Mouse (Mus musculus): Measurements from ENCODE around the gene Akap11.

DNA sequence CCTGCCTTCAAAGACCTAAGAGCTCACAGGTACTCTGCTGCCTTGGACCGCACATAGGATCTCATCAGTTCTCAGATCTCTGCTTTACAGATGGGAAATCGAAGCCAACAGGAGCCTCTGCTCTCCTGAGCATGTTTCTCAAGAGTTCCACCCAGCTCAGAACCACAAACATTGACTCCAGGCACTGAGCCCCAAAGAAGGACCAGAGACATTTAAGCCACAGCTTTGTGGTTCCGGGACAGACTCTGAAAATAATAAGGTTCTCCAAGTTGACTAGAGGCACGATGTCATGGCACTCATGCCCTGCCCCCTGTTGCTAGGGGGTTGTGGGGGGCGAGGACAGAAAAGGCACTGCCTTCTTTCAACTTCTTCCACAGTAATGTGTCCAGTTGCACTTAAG, 77.9 kb downstream of the Akap11 start:
- no peak for TF ChIP-seq CTCF (IDR thresholded peaks at IDR 0.05; ENCODE audit: low read depth, low read length)
- TF ChIP-seq POLR2A (IDR thresholded peaks at IDR 0.05; ENCODE audit: borderline replicate concordance, low read depth, low read length) = no peak
